Mouse (Mus musculus): Measurements from ENCODE around the gene Gm11733. TPM values are rescaled to one million over a fixed set of nuclear protein-coding genes. Genes with fewer than 3 reads are reported as not detected.

Gm11733 gene
- polyA plus RNA-seq, 1 experiment from 2014 or later = not detected

GRCm38 (mm10) chr11:117498137-117498511 lies 14.0 kb downstream of the Gm11733 start:
- Histone ChIP-seq H3K4me2 (no peak overlapping the region; the same call in 1 of the 2 replicates), H3K9ac (no peak overlapping the region), H3K27me3 (replicated peaks) (peaks cover 33% of the 10 kb centered on the region), H3K36me3 (no peaks in the 10 kb centered on the region), H3K9me3 (replicated peaks) (peaks cover 5% of the 10 kb centered on the region; the same call in 1 of the 2 replicates), H3K27ac (ENCODE audit: poor library complexity, severe bottlenecking) (peak overlapping the region; percentile 20), H3K4me1 (replicated peaks) (peaks cover 4% of the 10 kb centered on the region; the same call in 1 of the 2 replicates), H3K4me3 (no peak overlapping the region)
- no peak; the same call in 1 of the 2 replicates for ATAC-seq (ENCODE audit: insufficient number of reproducible peaks, low FRiP score)
- 76% methylated on average over 1 of the region's 1 CpGs for WGBS

- Histone ChIP-seq H3K9ac (no peak overlapping the region), H3K4me3 (no peak overlapping the region), H3K4me1 (replicated peaks) (no peaks in the 10 kb centered on the region), H3K9me3 (replicated peaks) (no peaks in the 10 kb centered on the region; the same call in 1 of the 2 replicates), H3K36me3 (no peaks in the 10 kb centered on the region), H3K27me3 (replicated peaks) (no peaks in the 10 kb centered on the region), H3K27ac (ENCODE audit: poor library complexity, severe bottlenecking) (no peak overlapping the region), H3K4me2 (no peak overlapping the region)
- WGBS = 87% methylated on average over 4 of the region's 4 CpGs
- no peak for ATAC-seq (ENCODE audit: insufficient number of reproducible peaks, low FRiP score)
Observed at GRCm38 (mm10) chr11:117508972-117509371, 24.8 kb downstream of the Gm11733 start.

- no peak for ATAC-seq (ENCODE audit: insufficient number of reproducible peaks, low FRiP score)
- Histone ChIP-seq H3K4me3 (no peak overlapping the region), H3K9me3 (replicated peaks) (0 out of 2 replicates have a peak, but pooled peaks cover 5% of the 10 kb centered on the region), H3K27ac (ENCODE audit: poor library complexity, severe bottlenecking) (no peak overlapping the region), H3K27me3 (replicated peaks) (peaks cover 13% of the 10 kb centered on the region; the same call in 1 of the 2 replicates), H3K4me1 (replicated peaks) (no peaks in the 10 kb centered on the region), H3K9ac (no peak overlapping the region), H3K4me2 (no peak overlapping the region), H3K36me3 (no peaks in the 10 kb centered on the region)
- 83% methylated on average over 10 of the region's 10 CpGs for WGBS
Observed at GRCm38 (mm10) chr11:117515718-117516421, 31.7 kb downstream of the Gm11733 start.

GRCm38 (mm10) chr11:117516422-117516796 lies 32.2 kb downstream of the Gm11733 start:
- Histone ChIP-seq H3K4me3 (no peak overlapping the region), H3K27ac (ENCODE audit: poor library complexity, severe bottlenecking) (no peak overlapping the region), H3K4me2 (no peak overlapping the region), H3K4me1 (replicated peaks) (no peaks in the 10 kb centered on the region), H3K27me3 (replicated peaks) (peaks cover 13% of the 10 kb centered on the region; the same call in 1 of the 2 replicates), H3K9me3 (replicated peaks) (0 out of 2 replicates have a peak, but pooled peaks cover 5% of the 10 kb centered on the region), H3K36me3 (no peaks in the 10 kb centered on the region), H3K9ac (no peak overlapping the region)
- ATAC-seq (ENCODE audit: insufficient number of reproducible peaks, low FRiP score) = no peak
- 84% methylated on average over 3 of the region's 3 CpGs for WGBS

- Histone ChIP-seq H3K27ac (ENCODE audit: poor library complexity, severe bottlenecking) (no peak overlapping the region), H3K9me3 (replicated peaks) (0 out of 2 replicates have a peak, but pooled peaks cover 5% of the 10 kb centered on the region), H3K9ac (no peak overlapping the region), H3K4me2 (no peak overlapping the region), H3K4me3 (no peak overlapping the region), H3K36me3 (no peaks in the 10 kb centered on the region), H3K27me3 (replicated peaks) (peaks cover 16% of the 10 kb centered on the region), H3K4me1 (replicated peaks) (peaks cover 21% of the 10 kb centered on the region)
- WGBS = 64% methylated on average over 13 of the region's 13 CpGs
- no peak for ATAC-seq (ENCODE audit: insufficient number of reproducible peaks, low FRiP score)
Observed at GRCm38 (mm10) chr11:117521906-117522780, 38.0 kb downstream of the Gm11733 start.

GRCm38 (mm10) chr11:117522879-117523519 lies 38.8 kb downstream of the Gm11733 start:
- Histone ChIP-seq H3K4me3 (no peak overlapping the region), H3K9ac (0 out of 2 replicates have a peak overlapping the region, but pooled peaks have one; percentile 1), H3K27me3 (replicated peaks) (peaks cover 16% of the 10 kb centered on the region), H3K36me3 (no peaks in the 10 kb centered on the region), H3K4me2 (no peak overlapping the region), H3K27ac (ENCODE audit: poor library complexity, severe bottlenecking) (0 out of 2 replicates have a peak overlapping the region, but pooled peaks have one; percentile 6), H3K4me1 (replicated peaks) (peaks cover 21% of the 10 kb centered on the region), H3K9me3 (replicated peaks) (0 out of 2 replicates have a peak, but pooled peaks cover 5% of the 10 kb centered on the region)
- peak; percentile 37 for ATAC-seq (ENCODE audit: insufficient number of reproducible peaks, low FRiP score)
- 52% methylated on average over 16 of the region's 16 CpGs for WGBS

GRCm38 (mm10) chr11:117525606-117526349 lies 41.6 kb downstream of the Gm11733 start:
- Histone ChIP-seq H3K27me3 (replicated peaks) (peaks cover 15% of the 10 kb centered on the region; the same call in 1 of the 2 replicates), H3K4me2 (no peak overlapping the region), H3K36me3 (no peaks in the 10 kb centered on the region), H3K9me3 (replicated peaks) (no peaks in the 10 kb centered on the region), H3K9ac (no peak overlapping the region), H3K4me3 (no peak overlapping the region), H3K27ac (ENCODE audit: poor library complexity, severe bottlenecking) (no peak overlapping the region), H3K4me1 (replicated peaks) (peaks cover 21% of the 10 kb centered on the region)
- WGBS = 26% methylated on average over 16 of the region's 18 CpGs
- no peak for ATAC-seq (ENCODE audit: insufficient number of reproducible peaks, low FRiP score)

- WGBS = 65% methylated on average over 10 of the region's 10 CpGs
- no peak for ATAC-seq (ENCODE audit: insufficient number of reproducible peaks, low FRiP score)
Observed at GRCm38 (mm10) chr11:117532374-117532773, 48.2 kb downstream of the Gm11733 start.

GRCm38 (mm10) chr11:117534912-117535311 lies 50.7 kb downstream of the Gm11733 start:
- ATAC-seq (ENCODE audit: insufficient number of reproducible peaks, low FRiP score) = no peak
- Histone ChIP-seq H3K4me1 (replicated peaks) (no peaks in the 10 kb centered on the region), H3K4me3 (no peak overlapping the region), H3K9ac (no peak overlapping the region), H3K4me2 (no peak overlapping the region), H3K36me3 (no peaks in the 10 kb centered on the region), H3K27me3 (replicated peaks) (peaks cover 19% of the 10 kb centered on the region), H3K27ac (ENCODE audit: poor library complexity, severe bottlenecking) (no peak overlapping the region), H3K9me3 (replicated peaks) (no peaks in the 10 kb centered on the region)
- WGBS = 66% methylated on average over 10 of the region's 10 CpGs

More at GRCm38 (mm10) chr11:117532374-117532773, 48.2 kb downstream of the Gm11733 start:
- Histone ChIP-seq H3K9ac (no peak overlapping the region), H3K27me3 (replicated peaks) (peaks cover 12% of the 10 kb centered on the region), H3K36me3 (no peaks in the 10 kb centered on the region), H3K4me1 (replicated peaks) (no peaks in the 10 kb centered on the region), H3K4me3 (no peak overlapping the region), H3K27ac (ENCODE audit: poor library complexity, severe bottlenecking) (no peak overlapping the region), H3K9me3 (replicated peaks) (no peaks in the 10 kb centered on the region), H3K4me2 (no peak overlapping the region)
